Mouse (Mus musculus) cerebellum, adult 2 months (tissue): ENCODE measurements around the gene Upk1a.

ENCODE experiments used
- CTCF ChIP-seq: fragments of 200-500 bp; IDR thresholded peaks from 2 replicates; pipeline ENCODE4 v1.5.1; 2011; ENCODE audit warnings: low read depth, mild to moderate bottlenecking, control low read depth, low read length, moderate library complexity, borderline replicate concordance; ENCODE audit not compliant: insufficient read depth
- POLR2A ChIP-seq: fragments of 200-500 bp; IDR thresholded peaks from 2 replicates; pipeline ENCODE4 v1.6.1; 2011; ENCODE audit warnings: low read length, control low read depth, borderline replicate concordance; ENCODE audit not compliant: insufficient read depth

GRCm38 (mm10) chr7:30633762-30634412 is 21.2 kb upstream of the Upk1a start:
- TF ChIP-seq CTCF (no peak), POLR2A (no peak)
